Mouse (Mus musculus) bone marrow macrophage, adult 2 months (primary cell): ENCODE measurements at regions not wholly inside any gene's neighbourhood (a gene's known extent, or its start where the extent isn't known, plus 50 kb on each side); places are given as distances from the start of the nearest gene placed in this dataset.

ENCODE experiments used
- CTCF ChIP-seq: IDR thresholded peaks from 2 replicates; pipeline ENCODE4 v1.5.1; 2012; ENCODE audit warnings: low read depth, mild to moderate bottlenecking, low read length, moderate library complexity
- POLR2A ChIP-seq: IDR thresholded peaks from 2 replicates; pipeline ENCODE4 v1.6.1; 2012; ENCODE audit warnings: mild to moderate bottlenecking, low read depth, low read length, borderline replicate concordance

GRCm38 (mm10) chr16:86883862-86884261, 470.1 kb upstream of the N6amt1 start:
- no peak for TF ChIP-seq CTCF
- no peak for TF ChIP-seq POLR2A
